Mouse (Mus musculus) 3T3-L1 (cell line): Measurements from ENCODE around the gene Klrc1.
"Not testable (repeated sequence)": the region's sequence is repeated elsewhere in the genome, so short reads cannot be mapped to it uniquely, and the experiment has no call there.

Experiments
- DNase-seq: peaks from one replicate; pipeline ENCODE4 v3.0.0-alpha.2; 2015; ENCODE audit warnings: low read depth, low spot score

Klrc1 gene

DNA sequence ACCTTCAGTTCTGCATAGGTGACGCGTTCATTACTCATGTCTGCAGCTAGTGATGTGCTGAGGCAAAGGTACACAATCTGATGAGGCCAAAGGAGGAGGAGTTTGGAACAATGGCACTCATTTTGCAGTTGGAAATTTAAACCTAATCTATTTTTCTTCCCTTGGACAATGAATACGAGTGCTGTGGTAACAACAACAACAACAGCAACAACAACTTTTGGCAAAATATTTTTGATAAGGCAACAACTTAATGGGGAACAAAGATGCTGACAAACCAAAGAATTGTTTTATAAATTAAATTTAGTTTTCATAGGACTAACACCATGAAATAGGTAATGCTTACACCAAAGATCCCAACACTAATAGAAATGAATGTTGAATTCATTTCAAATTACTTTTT lies at the start of gene Klrc1:
Gene Klrc1, minus strand, starts transcription at position 101 of the 400 bp plus-strand sequence.
- DNase-seq: no peak

DNA sequence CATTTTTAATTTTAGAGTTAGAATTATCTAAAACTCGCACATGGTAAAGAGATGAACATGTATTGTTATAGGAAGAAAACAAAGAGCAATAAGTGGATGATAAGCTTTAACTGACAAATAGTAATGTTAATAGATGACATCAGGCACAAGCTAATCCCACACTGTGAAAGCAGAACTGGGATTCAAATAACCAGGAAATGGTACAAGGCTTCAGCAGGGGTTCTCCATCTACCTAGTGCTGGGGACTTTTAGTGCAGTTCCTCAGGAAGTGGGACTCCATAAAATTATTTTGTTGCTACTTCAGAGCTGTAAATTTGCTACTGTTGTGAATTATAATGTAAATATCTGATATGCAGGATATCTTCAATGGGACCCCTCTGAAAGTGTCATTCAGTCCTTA lies 48.5 kb upstream of the Klrc1 start:
- no peak for DNase-seq

DNA sequence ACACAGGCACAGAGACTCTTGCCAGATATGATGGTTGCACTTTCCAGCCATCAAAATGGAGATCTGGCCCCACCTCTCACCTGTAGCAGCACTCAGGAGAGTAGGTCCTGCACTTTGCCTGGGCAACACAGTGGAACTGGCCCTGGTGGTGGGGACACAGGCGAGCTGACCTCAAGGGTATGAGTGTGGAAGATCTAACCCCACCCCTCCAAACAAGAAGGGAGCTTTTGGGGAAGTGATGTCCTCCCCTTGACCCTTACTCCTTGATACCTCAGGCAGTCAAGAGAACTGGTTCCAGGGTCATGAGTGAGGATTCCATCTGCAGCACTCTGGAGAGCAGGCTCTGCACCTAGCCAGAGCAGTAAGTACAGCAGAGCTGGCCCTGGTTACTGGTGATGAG lies 42.6 kb upstream of the Klrc1 start:
- DNase-seq: no peak

- no peak for DNase-seq
Measured at GRCm38 (mm10) chr6:129720487-129720886, 41.7 kb upstream of the Klrc1 start.

GRCm38 (mm10) chr6:129717032-129717431 lies 38.3 kb upstream of the Klrc1 start, which contains the start of gene Klri1:
Gene Klri1 (minus strand): TSS chr6:129717132.
- DNase-seq: no peak

- no peak for DNase-seq
Measured at GRCm38 (mm10) chr6:129713566-129713965, 34.8 kb upstream of the Klrc1 start.

DNA sequence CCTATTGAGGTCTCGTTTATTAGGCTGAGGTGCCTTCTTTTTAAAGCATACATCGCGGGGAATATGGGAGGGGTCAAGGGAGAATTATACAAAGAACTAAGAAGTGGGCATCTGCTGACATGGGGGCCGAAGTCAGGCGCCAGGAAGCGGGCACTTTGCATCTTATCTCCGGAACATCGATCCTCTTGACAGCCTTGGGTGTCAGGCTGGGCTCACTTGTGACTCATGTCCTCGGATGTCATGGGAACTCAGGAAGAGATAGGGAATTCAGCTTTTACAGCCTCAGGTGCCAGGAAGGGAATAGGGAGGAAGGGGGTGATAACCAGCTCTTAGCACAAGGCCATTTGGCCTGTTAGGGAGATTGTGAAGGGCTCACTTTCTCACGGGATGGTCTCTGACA lies 12.7 kb upstream of the Klrc1 start:
- DNase-seq: not testable (repeated sequence)

GRCm38 (mm10) chr6:129680379-129680778 lies 1.6 kb upstream of the Klrc1 start:
- peak; percentile 17 for DNase-seq

DNA sequence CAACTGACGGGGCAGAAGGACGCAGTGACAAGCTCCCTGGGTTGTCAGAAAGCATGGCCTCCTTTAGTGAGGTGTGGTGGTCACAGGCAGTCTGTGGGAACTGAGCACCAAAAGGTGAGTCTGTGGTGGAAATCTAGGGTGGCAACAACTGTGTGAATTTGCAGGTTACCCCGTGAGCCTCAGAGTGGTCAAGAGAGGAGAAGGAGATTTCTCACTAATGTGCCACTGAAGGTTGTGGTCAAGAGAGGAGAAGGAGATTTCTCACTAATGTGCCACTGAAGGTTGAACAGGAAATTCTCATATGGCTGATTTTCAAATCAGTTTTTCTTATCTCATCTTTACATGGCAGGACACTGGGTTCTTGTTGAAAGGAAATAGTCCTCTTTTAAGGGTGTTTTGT lies 17.5 kb downstream of the Klrc1 start:
- DNase-seq: not testable (repeated sequence)

- DNase-seq: not testable (repeated sequence)
Measured at GRCm38 (mm10) chr6:129660589-129660988, 18.2 kb downstream of the Klrc1 start, which contains the start of gene Klrc2. Gene Klrc2 (minus strand): TSS chr6:129660689.

DNA sequence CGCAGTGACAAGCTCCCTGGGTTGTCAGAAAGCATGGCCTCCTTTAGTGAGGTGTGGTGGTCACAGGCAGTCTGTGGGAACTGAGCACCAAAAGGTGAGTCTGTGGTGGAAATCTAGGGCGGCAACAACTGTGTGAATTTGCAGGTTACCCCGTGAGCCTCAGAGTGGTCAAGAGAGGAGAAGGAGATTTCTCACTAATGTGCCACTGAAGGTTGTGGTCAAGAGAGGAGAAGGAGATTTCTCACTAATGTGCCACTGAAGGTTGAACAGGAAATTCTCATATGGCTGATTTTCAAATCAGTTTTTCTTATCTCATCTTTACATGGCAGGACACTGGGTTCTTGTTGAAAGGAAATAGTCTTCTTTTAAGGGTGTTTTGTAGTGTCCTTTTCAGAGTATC lies 34.7 kb downstream of the Klrc1 start:
- not testable (repeated sequence) for DNase-seq

DNA sequence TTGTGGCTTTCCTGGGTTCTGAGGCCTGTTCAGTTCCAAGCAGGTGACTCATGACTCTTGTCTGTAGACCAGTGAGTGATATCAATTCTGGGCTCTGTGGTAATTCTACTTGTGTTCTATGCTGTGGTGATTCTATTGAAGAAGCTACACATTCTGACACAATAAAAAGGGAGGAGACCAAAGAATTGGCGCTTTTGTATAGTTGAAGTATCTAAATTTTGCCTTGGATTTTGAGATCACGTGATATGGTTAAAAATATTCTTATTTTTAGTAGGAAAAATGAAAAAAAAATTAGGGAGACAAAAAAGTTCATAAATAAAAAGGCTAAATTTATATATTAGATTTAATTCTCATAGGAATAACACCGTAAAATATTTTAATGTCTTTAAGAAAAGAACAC lies 35.5 kb downstream of the Klrc1 start, which contains the start of gene Klrc3:
Gene Klrc3, minus strand, starts transcription at position 101 of the 400 bp plus-strand sequence.
- not testable (repeated sequence) for DNase-seq

DNA sequence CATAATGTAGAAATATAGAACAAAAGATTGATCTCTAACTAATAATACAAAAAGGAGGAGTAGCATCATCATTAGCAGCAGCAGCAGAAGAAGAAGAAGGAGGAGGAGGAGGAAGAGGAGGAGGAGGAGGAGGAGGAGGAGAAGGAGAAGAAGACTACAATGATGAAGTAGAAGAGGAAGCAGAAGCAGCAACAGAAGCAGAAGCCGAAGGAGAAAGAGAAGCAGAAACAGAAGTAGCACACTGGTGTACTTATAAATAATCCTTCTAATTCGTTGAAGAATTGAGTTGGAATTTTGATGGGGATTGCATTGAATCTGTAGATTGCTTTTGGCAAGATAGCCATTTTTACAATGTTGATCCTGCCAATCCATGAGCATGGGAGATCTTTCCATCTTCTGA lies 47.7 kb downstream of the Klrc1 start:
- not testable (repeated sequence) for DNase-seq

DNA sequence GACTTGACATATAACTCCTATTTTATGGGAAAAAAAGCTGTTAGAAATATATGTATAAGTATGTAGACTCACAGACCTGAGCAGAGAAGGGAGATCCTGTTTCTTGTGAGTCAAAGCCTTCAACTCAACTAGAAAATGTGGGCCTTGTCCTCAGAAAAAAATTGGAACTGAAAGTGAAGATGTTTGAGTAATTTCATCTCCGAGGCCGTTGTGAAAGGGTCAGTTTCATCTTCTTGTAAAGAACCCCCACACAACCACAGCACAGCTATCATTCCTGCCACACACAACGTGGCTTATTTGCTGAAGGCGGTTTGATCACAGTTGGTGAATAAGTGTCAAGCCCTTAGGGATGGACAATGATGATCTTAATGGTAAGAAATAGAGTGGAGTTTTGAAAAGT lies 55.0 kb downstream of the Klrc1 start, which contains the start of gene Klrk1:
Gene Klrk1, minus strand, starts transcription at position 130 of the 400 bp plus-strand sequence.
- no peak for DNase-seq
